Mouse (Mus musculus) heart, embryonic 13.5 days (tissue): ENCODE data around the gene Gzmd. TPM values are rescaled to one million over a fixed set of nuclear protein-coding genes. Genes with fewer than 3 reads are reported as not detected.

ENCODE experiments used
- microRNA-seq: library from miRNA; unstranded; fragments of <30 nt; microRNA quantifications from one replicate; pipeline ENCODE4, GENCODE M21; 2016
- polyA plus RNA-seq: library from polyadenylated mRNA; unstranded; fragments of >200 nt; fragmentation: Nextera tagmentation; extraction: Ambion mirVana; gene quantifications from 2 replicates; pipeline ENCODE4 v1.2.1, GENCODE M21; 2015

Gzmd gene
- polyA plus RNA-seq, 1 experiment from 2014 or later = not detected

Small RNAs within 50 kb of the gene (microRNA-seq; reads per million reads assigned to microRNA genes)
- gene Mir6949 = not detected

Other genes with a start within 250 kb of the Gzmd start
- gene Cbln3, start 248.2 kb downstream of the Gzmd start, polyA plus RNA-seq = 0.27 and 0.31 TPM in 2 replicates
- gene Khnyn, start 247.7 kb downstream of the Gzmd start, polyA plus RNA-seq = 9.5 and 9.8 TPM in 2 replicates
- gene Sdr39u1, start 232.3 kb downstream of the Gzmd start, polyA plus RNA-seq = 48.2 and 51.6 TPM in 2 replicates
- 0.78 and 0.86 TPM in 2 replicates for gene Cma1, start 187.9 kb downstream of the Gzmd start, polyA plus RNA-seq
- gene Cma2, start 181.6 kb downstream of the Gzmd start, polyA plus RNA-seq = not detected in 2 replicates
- gene Mcpt1, start 114.6 kb downstream of the Gzmd start, polyA plus RNA-seq = not detected in 2 replicates
- not detected in 2 replicates for gene Mcpt9, start 102.1 kb downstream of the Gzmd start, polyA plus RNA-seq
- gene Mcpt2, start 90.6 kb downstream of the Gzmd start, polyA plus RNA-seq = not detected in 2 replicates
- 0.35 and 0.48 TPM in 2 replicates for gene Mcpt4, start 70.3 kb downstream of the Gzmd start, polyA plus RNA-seq
- gene Mcpt8, start 47.3 kb downstream of the Gzmd start, polyA plus RNA-seq = 0.18 TPM in 1 of 2 replicates, not detected in the other
- gene Ctsg, start 30.0 kb downstream of the Gzmd start, polyA plus RNA-seq = 0.33 and 0.64 TPM in 2 replicates
- not detected in 2 replicates for gene Gzme, start 12.0 kb downstream of the Gzmd start, polyA plus RNA-seq
- not detected in 2 replicates for gene Gzmg, start 27.0 kb upstream of the Gzmd start, polyA plus RNA-seq
- not detected in 2 replicates for gene Gzmn, start 42.0 kb upstream of the Gzmd start, polyA plus RNA-seq
- not detected in 2 replicates for gene Gzmf, start 78.8 kb upstream of the Gzmd start, polyA plus RNA-seq
- not detected in 2 replicates for gene Gzmc, start 102.0 kb upstream of the Gzmd start, polyA plus RNA-seq
- gene Gzmb, start 129.7 kb upstream of the Gzmd start, polyA plus RNA-seq = 0.23 TPM in 1 of 2 replicates, not detected in the other
- 0.04 TPM in 1 of 2 replicates, not detected in the other for gene Atp12a, start 232.5 kb upstream of the Gzmd start, polyA plus RNA-seq